Mouse (Mus musculus) hindbrain, embryonic 14.5 days (tissue): ENCODE results near the gene Dctn1. TPM values are rescaled to one million over a fixed set of nuclear protein-coding genes. Genes with fewer than 3 reads are reported as not detected.

ENCODE experiments used
- ATAC-seq: fragments of 200-750 bp; cut with Nextera tagmentation; 2 replicates; pipeline ENCODE4 v1.8.0; 2017; ENCODE audit warnings: moderate number of reproducible peaks, mild to moderate bottlenecking, moderate TSS enrichment, moderate library complexity; ENCODE audit not compliant: low FRiP score
- DNase-seq: peaks from one replicate; pipeline ENCODE4 v3.0.0-alpha.2; 2015; ENCODE audit warnings: low spot score
- H3K27ac ChIP-seq: fragments of 300-500 bp; sonication (generic); 2 replicates; pipeline ENCODE4 v1.5.1; 2014; ENCODE audit warnings: mild to moderate bottlenecking, moderate library complexity
- H3K27me3 ChIP-seq: fragments of 300-500 bp; sonication (generic); 2 replicates; pipeline ENCODE4 v1.6.1; 2014; ENCODE audit warnings: mild to moderate bottlenecking, low read length, mixed read lengths; ENCODE audit not compliant: control insufficient read depth, insufficient read depth
- H3K36me3 ChIP-seq: fragments of 300-500 bp; sonication (generic); replicated peaks from 2 replicates; pipeline ENCODE4 v1.6.1; 2014; ENCODE audit not compliant: control insufficient read depth, insufficient read depth
- H3K4me1 ChIP-seq: fragments of 300-500 bp; sonication (generic); replicated peaks from 2 replicates; pipeline ENCODE4 v1.6.1; 2014; ENCODE audit warnings: antibody characterized with exemption, low read length, mixed read lengths; ENCODE audit not compliant: control insufficient read depth, insufficient read depth
- H3K4me2 ChIP-seq: fragments of 300-500 bp; sonication (generic); replicated peaks from 2 replicates; pipeline ENCODE4 v1.6.1; 2014; ENCODE audit warnings: mild to moderate bottlenecking, moderate library complexity
- H3K4me3 ChIP-seq: fragments of 300-500 bp; sonication (generic); replicated peaks from 2 replicates; pipeline ENCODE4 v1.5.1; 2014; ENCODE audit warnings: mild to moderate bottlenecking, low read length
- H3K9ac ChIP-seq: fragments of 300-500 bp; sonication (generic); 2 replicates; pipeline ENCODE4 v1.6.1; 2014
- H3K9me3 ChIP-seq: fragments of 300-500 bp; sonication (generic); 2 replicates; pipeline ENCODE4 v1.6.1; 2016; ENCODE audit warnings: low read length; ENCODE audit not compliant: control insufficient read depth
- WGBS: fragments of 180-500 bp; shearing (Covaris S2); extraction: QIAGEN DNeasy Blood & Tissue Kit; methylation state at CpG from one replicate; pipeline ENCODE4 v1.1.7; 2014; 5-methylcytosine and 5-hydroxymethylcytosine counted together
- polyA plus RNA-seq: library from polyadenylated mRNA; unstranded; fragments of >200 nt; fragmentation: Nextera tagmentation; extraction: Ambion mirVana; gene quantifications from 2 replicates; pipeline ENCODE4 v1.2.1, GENCODE M21; 2014

Dctn1 gene
- polyA plus RNA-seq, 1 experiment from 2014 or later = 147 TPM

DNA sequence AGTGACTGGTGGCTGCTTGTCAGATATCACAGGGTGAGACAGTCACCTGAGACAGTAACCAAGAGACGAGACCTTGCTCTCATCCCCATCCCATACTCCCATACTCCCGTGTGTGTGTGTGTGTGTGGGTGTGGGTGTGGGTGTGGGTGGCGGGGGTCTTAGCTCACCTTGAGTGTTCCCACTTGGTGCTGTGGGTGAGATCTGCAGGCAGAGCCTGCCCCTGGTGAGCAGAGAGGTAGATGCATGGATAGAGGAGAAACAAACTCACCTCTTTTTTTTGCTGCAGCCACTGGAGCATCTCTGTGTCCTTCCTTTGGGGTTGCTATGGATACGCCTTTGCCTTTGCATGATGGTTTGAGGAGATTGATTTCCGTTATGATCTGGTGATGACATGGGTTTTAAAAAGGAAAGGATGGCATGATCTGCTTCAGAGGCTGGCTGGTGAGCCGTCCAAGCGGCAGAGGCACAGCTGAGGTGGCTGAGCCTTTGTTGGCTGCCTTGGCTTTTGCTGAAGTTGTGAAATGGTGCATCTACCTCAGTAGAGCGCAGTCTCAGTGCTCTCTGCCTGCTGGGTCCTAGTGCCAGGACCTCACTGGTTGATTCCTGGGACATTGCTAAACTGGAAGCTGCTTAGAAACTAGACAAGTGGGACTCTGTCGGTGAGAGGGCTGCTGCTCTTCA, 6.7 kb downstream of the Dctn1 start:
- Histone ChIP-seq H3K27me3 (no peaks in the 10 kb centered on the region), H3K9ac (peak overlapping the region; percentile 57), H3K4me3 (peak overlapping the region; percentile 37), H3K4me1 (peaks cover 23% of the 10 kb centered on the region), H3K27ac (peak overlapping the region; percentile 80), H3K9me3 (no peaks in the 10 kb centered on the region), H3K36me3 (no peaks in the 10 kb centered on the region), H3K4me2 (peak overlapping the region; percentile 52)
- ATAC-seq = peak; percentile 63; the same call in 1 of the 2 replicates
- DNase-seq = no peak
- 54% methylated on average over 9 of the region's 9 CpGs for WGBS

DNA sequence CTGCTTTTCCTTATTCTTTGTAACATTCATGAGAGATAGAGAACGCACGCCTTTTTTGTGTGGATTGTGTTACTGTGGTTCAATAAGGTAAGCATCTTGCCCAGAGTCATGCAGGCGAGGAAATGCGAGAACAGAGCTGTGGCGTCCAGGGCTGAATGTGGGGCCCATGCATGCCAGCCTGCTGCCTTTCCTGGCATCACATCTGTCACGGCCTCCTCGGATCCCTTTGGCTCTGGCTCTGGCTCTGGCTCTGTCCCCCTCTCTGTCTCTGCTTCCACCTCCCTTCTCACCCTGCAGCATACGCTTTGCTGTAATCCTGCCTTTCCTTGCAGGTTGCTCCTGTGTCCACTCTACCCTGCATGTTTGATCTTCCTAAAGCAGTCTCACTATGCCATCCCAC, 10.3 kb downstream of the Dctn1 start:
- 87% methylated on average over 8 of the region's 8 CpGs for WGBS
- no peak overlapping the region for H3K4me3 ChIP-seq
- peaks cover 33% of the 10 kb centered on the region for H3K4me1 ChIP-seq
- no peak overlapping the region for H3K27ac ChIP-seq
- no peak overlapping the region for H3K4me2 ChIP-seq
- no peak overlapping the region for H3K9ac ChIP-seq
- H3K36me3 ChIP-seq = no peaks in the 10 kb centered on the region
- ATAC-seq = no peak
- DNase-seq = no peak
- H3K27me3 ChIP-seq = no peaks in the 10 kb centered on the region
- no peaks in the 10 kb centered on the region for H3K9me3 ChIP-seq

- H3K4me3 ChIP-seq = peak overlapping the region; percentile 50
- no peaks in the 10 kb centered on the region for H3K9me3 ChIP-seq
- H3K36me3 ChIP-seq = peaks cover 25% of the 10 kb centered on the region
- peak overlapping the region; percentile 23; the same call in 1 of the 2 replicates for H3K27ac ChIP-seq
- H3K9ac ChIP-seq = peak overlapping the region; percentile 76
- DNase-seq (peak; percentile 67), ATAC-seq (peak; percentile 90)
- H3K4me1 ChIP-seq = peaks cover 21% of the 10 kb centered on the region; the same call in 1 of the 2 replicates
- H3K27me3 ChIP-seq = no peaks in the 10 kb centered on the region
- H3K4me2 ChIP-seq = peak overlapping the region; percentile 70
- WGBS = 11% methylated on average over 12 of the region's 12 CpGs
Measured at GRCm38 (mm10) chr6:83179390-83180117, 13.8 kb downstream of the Dctn1 start.

- Histone ChIP-seq H3K9me3 (no peaks in the 10 kb centered on the region), H3K4me2 (peak overlapping the region; percentile 70), H3K4me1 (peaks cover 26% of the 10 kb centered on the region), H3K4me3 (peak overlapping the region; percentile 50), H3K27ac (no peak overlapping the region), H3K36me3 (peaks cover 32% of the 10 kb centered on the region), H3K9ac (peak overlapping the region; percentile 76; the same call in 1 of the 2 replicates), H3K27me3 (no peaks in the 10 kb centered on the region)
- ATAC-seq (no peak), DNase-seq (no peak)
- 87% methylated on average over 6 of the region's 6 CpGs for WGBS
Measured at GRCm38 (mm10) chr6:83180605-83181004, 14.9 kb downstream of the Dctn1 start.

GRCm38 (mm10) chr6:83184858-83185435, 19.2 kb downstream of the Dctn1 start:
- peaks cover 38% of the 10 kb centered on the region for H3K4me1 ChIP-seq

GRCm38 (mm10) chr6:83185895-83186861, 20.5 kb downstream of the Dctn1 start:
- DNase-seq (peak; percentile 84), ATAC-seq (peak; percentile 94)
- no peaks in the 10 kb centered on the region for H3K9me3 ChIP-seq
- no peaks in the 10 kb centered on the region for H3K27me3 ChIP-seq
- H3K4me1 ChIP-seq = peaks cover 28% of the 10 kb centered on the region
- peak overlapping the region; percentile 91 for H3K27ac ChIP-seq
- H3K9ac ChIP-seq = peak overlapping the region; percentile 75
- H3K36me3 ChIP-seq = peaks cover 66% of the 10 kb centered on the region
- 5% methylated on average over 25 of the region's 25 CpGs for WGBS
- peak overlapping the region; percentile 48 for H3K4me3 ChIP-seq
- H3K4me2 ChIP-seq = peak overlapping the region; percentile 71

More at GRCm38 (mm10) chr6:83184858-83185435, 19.2 kb downstream of the Dctn1 start:
- Histone ChIP-seq H3K27me3 (no peaks in the 10 kb centered on the region), H3K4me2 (no peak overlapping the region), H3K27ac (no peak overlapping the region; the same call in 1 of the 2 replicates), H3K36me3 (peaks cover 54% of the 10 kb centered on the region), H3K4me3 (no peak overlapping the region), H3K9ac (no peak overlapping the region), H3K9me3 (no peaks in the 10 kb centered on the region)
- ATAC-seq (no peak), DNase-seq (no peak)
- WGBS = 87% methylated on average over 3 of the region's 3 CpGs

DNA sequence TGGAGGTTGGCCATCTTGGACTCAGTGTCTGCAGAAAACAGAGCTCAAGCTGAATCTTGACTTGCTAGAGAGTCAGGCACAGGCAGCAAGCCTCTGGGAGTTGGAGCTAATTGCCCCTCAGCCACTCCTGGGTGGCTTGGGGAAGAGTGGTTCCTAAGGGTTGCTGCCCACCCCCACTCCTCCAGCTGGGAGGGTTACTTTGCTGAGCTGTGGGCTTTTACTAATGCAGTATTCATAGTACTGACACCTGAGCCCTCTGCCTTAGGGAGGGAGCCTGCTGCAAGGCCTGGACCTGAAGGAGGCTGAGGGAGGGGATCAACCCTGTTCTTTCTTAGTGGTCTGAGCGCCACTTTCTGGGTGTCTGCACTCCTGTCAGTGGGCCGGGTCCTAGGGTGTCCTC, 21.2 kb downstream of the Dctn1 start:
- Histone ChIP-seq H3K27me3 (no peaks in the 10 kb centered on the region), H3K36me3 (peaks cover 74% of the 10 kb centered on the region), H3K27ac (peak overlapping the region; percentile 91), H3K4me3 (peak overlapping the region; percentile 48), H3K4me1 (peaks cover 28% of the 10 kb centered on the region), H3K9me3 (no peaks in the 10 kb centered on the region), H3K4me2 (peak overlapping the region; percentile 71), H3K9ac (peak overlapping the region; percentile 75)
- no peak for ATAC-seq
- WGBS = 74% methylated on average over 2 of the region's 2 CpGs
- no peak for DNase-seq

GRCm38 (mm10) chr6:83193571-83193970, 27.9 kb downstream of the Dctn1 start:
- Histone ChIP-seq H3K27ac (no peak overlapping the region), H3K9ac (no peak overlapping the region), H3K4me1 (peaks cover under 1% of the 10 kb centered on the region; the same call in 1 of the 2 replicates), H3K27me3 (no peaks in the 10 kb centered on the region), H3K36me3 (peaks cover 98% of the 10 kb centered on the region), H3K9me3 (no peaks in the 10 kb centered on the region), H3K4me3 (no peak overlapping the region), H3K4me2 (no peak overlapping the region)
- DNase-seq (no peak), ATAC-seq (no peak)
- 93% methylated on average over 7 of the region's 7 CpGs for WGBS
